Mouse (Mus musculus): ENCODE results near the gene Lypd3.
A peak's percentile ranks its signal among the peaks of the same experiment; 100 is the strongest.

DNA sequence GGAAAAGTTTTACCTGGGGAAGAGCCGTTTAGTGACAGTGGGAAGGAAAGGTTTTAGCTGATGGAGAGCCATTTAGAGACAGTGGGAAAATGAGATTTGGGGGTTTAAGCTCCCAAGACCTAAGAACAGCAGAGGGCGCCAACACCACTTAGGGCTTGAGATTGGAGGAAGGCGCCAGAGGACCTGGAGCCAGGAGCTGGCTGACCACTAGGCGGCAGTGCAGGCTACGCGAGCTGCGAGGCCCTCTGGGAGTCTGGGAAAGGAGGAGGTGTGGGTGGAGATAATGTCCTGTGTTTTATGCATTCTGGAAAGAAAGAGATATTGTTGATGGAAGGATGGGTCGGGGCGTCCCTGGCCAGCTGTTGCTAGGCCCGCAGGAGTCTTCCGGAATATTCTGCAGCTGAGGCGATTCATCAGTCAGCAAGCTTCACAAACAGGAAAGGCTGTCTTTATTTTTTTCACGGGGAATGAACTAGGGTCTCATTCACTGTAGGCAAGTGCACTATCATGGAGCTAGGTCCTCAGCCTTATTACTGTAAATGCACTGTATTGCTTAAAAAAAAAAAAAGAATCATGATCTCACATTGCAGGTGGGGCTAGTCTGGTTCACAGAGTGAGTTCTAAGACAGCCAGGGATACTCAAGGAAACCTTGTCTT lies 35.3 kb upstream of the Lypd3 start:
- TF ChIP-seq CTCF (IDR thresholded peaks at IDR 0.05; ENCODE audit: extremely low read depth, insufficient read depth, insufficient read length, insufficient replicate concordance): peak; percentile 100
- no peak for TF ChIP-seq POLR2A (IDR thresholded peaks at IDR 0.05; ENCODE audit: low read depth, low read length)

Measured in spleen, adult 2 months (tissue).